Mouse (Mus musculus): ENCODE measurements around the gene Myo19. TPM values are rescaled to one million over a fixed set of nuclear protein-coding genes. Genes with fewer than 3 reads are reported as not detected.

The Myo19 gene
- total RNA-seq, 2 experiments from 2014 or later, result 9.4 to 11.6 TPM

- DNase-seq (ENCODE audit: low spot score in 2 of 2), result no peak
Measured at GRCm38 (mm10) chr11:84944639-84945435, 64.9 kb downstream of the Myo19 start.

DNA sequence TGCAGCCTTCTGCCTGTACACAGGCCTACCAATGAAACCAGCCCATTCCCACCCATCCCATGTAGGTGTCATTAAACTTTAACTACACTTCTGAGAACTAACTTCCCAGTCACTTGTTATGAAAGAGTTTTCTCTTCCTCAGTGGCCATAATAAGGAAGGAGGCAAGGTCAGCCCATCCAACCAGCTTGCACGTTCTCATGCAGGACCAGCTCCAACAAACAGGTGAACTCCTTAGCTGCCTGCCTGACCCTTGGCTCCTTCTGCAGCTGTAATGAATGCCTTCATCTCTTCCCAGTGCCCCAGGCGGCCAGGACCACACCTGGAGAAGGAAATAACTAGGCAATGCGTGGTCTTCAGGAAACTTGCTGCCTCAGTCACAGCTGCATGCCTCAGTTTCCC lies 65.9 kb downstream of the Myo19 start:
- DNase-seq (ENCODE audit: low spot score in 2 of 2), result no peak

GRCm38 (mm10) chr11:84947206-84947605 lies 67.3 kb downstream of the Myo19 start:
- no peak for DNase-seq (ENCODE audit: low spot score in 2 of 2)

- DNase-seq (ENCODE audit: low spot score in 2 of 2), result no peak
Measured at GRCm38 (mm10) chr11:84948114-84948513, 68.2 kb downstream of the Myo19 start.

DNA sequence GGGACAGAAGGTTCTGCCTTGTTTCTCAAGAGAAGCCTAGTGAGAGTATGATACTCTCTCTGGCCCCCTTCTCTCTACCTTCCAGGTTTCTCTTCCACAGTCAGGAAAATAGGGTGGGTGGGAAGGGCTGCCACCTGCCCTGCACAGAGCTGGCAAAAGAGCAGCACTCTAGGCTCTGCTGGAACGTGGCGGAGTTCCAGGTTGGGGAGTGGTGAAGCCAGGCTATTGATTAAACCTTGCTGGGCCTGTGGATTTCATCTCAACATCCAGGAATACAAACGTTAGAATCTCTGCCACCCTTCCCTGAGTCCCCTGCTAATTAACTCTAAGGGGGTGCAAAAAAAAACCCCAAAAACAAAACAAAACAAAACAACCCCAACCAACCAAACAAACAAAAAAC lies 68.6 kb downstream of the Myo19 start:
- no peak for DNase-seq (ENCODE audit: low spot score in 2 of 2)

DNA sequence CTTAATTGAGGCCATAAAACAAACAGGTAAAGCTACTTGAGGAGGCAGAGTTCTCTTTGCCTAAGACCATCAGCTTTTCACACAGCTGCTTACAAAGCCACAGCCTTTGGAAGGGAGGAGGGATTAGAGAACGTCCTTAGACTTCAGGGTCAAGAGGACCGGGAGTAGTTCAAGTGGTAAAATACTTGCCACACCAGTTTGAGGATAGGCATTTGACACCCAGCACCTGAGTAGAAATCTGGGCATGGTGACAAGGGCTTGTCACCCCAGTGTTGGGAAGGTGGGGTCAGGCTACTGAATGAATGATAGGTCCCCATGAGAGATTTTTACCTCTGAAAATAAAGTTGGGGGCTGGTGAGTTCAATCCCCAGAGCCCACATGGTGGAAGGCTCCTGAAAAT lies 72.7 kb downstream of the Myo19 start:
- DNase-seq (ENCODE audit: low spot score in 2 of 2), result no peak

DNA sequence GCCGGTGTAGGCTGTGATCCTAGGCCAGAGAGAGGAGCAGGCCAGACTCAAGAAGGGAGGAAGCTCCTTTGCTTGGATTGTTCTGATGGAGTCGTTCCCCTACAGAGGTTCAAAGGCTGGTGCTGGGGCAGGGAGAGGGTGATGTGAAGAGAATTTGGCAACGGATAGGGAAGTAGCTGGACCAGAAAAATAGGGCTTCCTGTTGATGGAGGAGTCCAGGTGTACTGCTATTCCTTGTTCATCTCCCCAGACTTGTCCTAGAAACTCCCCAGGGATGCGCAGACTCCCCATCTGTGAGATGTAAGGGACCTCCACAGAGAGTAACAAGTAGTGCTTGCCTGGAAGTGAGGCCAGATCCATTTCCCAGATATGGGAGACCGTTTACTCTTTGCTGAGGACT lies 76.5 kb downstream of the Myo19 start:
- DNase-seq (ENCODE audit: low spot score in 2 of 2), result no peak

- DNase-seq (ENCODE audit: low spot score in 2 of 2), result no peak
Measured at GRCm38 (mm10) chr11:84957171-84957570, 77.2 kb downstream of the Myo19 start.

GRCm38 (mm10) chr11:84957591-84958270 lies 77.8 kb downstream of the Myo19 start, which contains the start of gene Car4:
Gene Car4, plus strand, starts transcription at chr11:84957786.
- DNase-seq (ENCODE audit: low spot score in 2 of 2), result no peak

DNA sequence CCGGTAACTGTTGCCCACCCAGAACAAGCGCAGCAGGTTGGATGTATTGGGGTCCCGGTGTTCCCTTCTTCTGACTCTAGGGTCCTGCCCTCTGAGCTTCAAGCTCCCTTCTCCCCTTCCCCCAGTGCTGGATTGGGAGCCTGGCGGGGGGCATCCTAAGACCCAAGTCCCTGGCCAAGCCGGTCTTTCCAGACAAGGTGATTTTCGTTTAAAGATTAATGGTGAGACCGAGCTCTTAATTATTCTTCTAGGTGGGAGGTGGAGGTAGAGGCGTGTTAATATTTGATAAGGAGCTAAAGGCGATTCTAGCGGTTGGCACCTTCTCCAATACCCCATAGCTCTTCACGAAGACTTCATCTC lies 78.3 kb downstream of the Myo19 start:
- no peak for DNase-seq (ENCODE audit: low spot score in 2 of 2)

DNA sequence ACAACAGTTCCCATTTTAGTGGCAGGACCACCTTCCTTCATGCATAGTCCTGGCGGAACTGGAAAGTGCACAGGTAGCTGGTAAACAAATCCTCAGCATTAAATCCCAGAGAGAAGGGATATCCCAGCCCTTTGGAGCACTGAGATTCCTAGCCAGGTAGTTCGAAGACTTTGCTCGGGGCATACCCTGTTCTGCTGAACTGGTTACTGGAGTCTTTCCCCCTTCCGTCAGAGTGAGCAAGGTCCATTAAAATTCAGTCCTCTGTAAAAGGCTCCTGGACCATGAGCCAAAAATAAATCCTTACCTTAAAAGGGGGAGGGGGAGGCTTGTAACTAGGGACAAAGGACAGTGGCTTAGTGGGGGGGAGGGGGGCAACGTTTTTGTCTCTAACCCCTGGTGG lies 79.2 kb downstream of the Myo19 start:
- DNase-seq (ENCODE audit: low spot score in 2 of 2), result no peak

DNA sequence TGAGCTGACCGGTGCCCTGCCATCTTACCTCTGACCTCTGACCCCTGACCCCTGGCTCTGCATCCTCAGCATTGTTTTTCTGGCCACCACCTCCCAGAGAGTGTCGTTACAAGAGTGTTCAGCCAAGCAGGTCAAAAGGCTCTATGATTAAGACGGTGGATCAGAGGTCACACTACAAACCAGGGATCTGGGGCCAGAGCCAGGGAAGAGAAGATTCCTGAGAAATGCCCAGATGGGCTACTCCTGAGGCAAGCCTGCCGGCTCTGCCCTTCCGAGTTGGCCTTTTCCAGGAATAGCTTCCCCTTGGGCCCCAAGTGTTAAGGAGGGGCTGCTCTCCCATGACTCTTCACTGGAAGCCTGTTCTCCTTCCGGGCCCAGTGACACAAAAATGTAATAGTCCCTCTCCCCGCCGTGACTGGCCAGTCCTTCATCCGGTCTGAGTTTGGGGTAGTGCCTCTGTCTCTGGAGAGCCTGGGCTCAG lies 79.8 kb downstream of the Myo19 start:
- no peak for DNase-seq (ENCODE audit: low spot score in 2 of 2)

GRCm38 (mm10) chr11:84960291-84960690 lies 80.3 kb downstream of the Myo19 start:
- DNase-seq (ENCODE audit: low spot score in 2 of 2), result no peak

GRCm38 (mm10) chr11:84960780-84961179 lies 80.8 kb downstream of the Myo19 start:
- DNase-seq (ENCODE audit: low spot score in 2 of 2), result no peak

Small RNA genes lying within 50 kb of the gene (microRNA-seq; reads per million reads assigned to microRNA genes)
- gene Gm23564 (ENCODE audit: borderline number of aligned reads in 2 of 2), result 0 reads per million in 2 experiments

Other genes starting within 250 kb of the Myo19 start
- gene Mrm1, start 60.6 kb upstream of the Myo19 start, total RNA-seq (2021), result 10 to 100 TPM; 14.2 to 22.6 TPM
- gene Dhrs11, start 51.2 kb upstream of the Myo19 start, total RNA-seq (2021), result 10 to 100 TPM; 41.5 to 53.6 TPM
- 10 to 100 TPM; 75.4 to 83.9 TPM for gene Ggnbp2, start 9.3 kb upstream of the Myo19 start, total RNA-seq (2021)
- 1 to 10 TPM; 7.7 to 7.9 TPM for gene Pigw, start 137 bp downstream of the Myo19 start, total RNA-seq (2021)
- gene Znhit3, start 36.2 kb downstream of the Myo19 start, total RNA-seq (2021), result 1 to 10 TPM; 8.8 to 9.9 TPM
- 1 to 10 TPM; 3.5 to 4.9 TPM for gene Car4, start 77.6 kb downstream of the Myo19 start, total RNA-seq (2021)

All from adrenal gland, adult 18-20 months (tissue).